Mouse (Mus musculus): Measurements from ENCODE around the gene Havcr2. TPM values are rescaled to one million over a fixed set of nuclear protein-coding genes. Genes with fewer than 3 reads are reported as not detected.

Gene Havcr2
- total RNA-seq (2021): under 1 TPM; 0.31 to 0.48 TPM
- 0.08 TPM in 1 of 2 replicates, not detected in the other for polyA plus RNA-seq (2012; rRNA removed)
- long read RNA-seq, partial matches to known transcripts: 0 of 8 reads
- long read RNA-seq, other reads (novel, unspliced or antisense): 8 of 8 reads

DNA sequence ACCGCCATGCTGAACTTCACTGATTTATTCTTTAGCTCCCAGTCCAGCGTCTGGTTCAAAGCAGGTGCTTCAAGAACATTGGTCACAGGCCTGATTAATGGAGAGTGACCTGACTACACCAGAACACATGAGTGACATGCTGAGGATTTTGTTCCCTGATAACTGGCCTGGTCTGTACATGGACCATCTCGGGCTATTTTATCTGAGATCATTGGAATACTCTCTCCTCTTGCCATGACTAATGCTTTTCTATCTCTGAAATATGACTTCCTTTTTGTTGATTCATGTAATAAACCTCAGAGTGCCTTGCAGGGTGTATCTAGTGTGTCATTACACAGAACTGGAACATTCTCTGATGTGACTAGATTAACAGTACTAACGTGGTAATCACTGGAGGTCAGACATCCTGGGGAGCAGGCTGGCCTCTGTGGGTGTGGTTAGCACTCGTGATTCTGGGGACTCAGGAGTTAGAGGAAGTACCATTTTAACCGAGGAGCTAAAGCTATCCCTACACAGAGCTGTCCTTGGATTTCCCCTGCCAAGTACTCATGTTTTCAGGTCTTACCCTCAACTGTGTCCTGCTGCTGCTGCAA lies at the start of gene Havcr2:
Gene Havcr2, plus strand, starts transcription at position 483 of the 593 bp plus-strand sequence.
- H3K27ac ChIP-seq: no peak within 1 kb of the TSS
- WGBS: 58% methylated on average over 6 of the region's 6 CpGs
- H3K4me3 ChIP-seq: no peak within 1 kb of the TSS
- TF ChIP-seq POLR2A (IDR thresholded peaks at IDR 0.05; ENCODE audit: insufficient read depth, low read depth, low read length) (no peak), EP300 (IDR thresholded peaks at IDR 0.05; ENCODE audit: insufficient read depth, low read depth, low read length) (no peak), CTCF (IDR thresholded peaks at IDR 0.05) (no peak)
- no peaks in the 10 kb centered on the region for H3K27me3 ChIP-seq (ENCODE audit: control insufficient read depth, insufficient read depth, low read length)
- H3K79me2 ChIP-seq (replicated peaks; ENCODE audit: control insufficient read depth, insufficient read depth, low read length): no peaks in the 10 kb centered on the region
- intact Hi-C loops (cut with DNase I): no loop called here
- H3K36me3 ChIP-seq (ENCODE audit: control insufficient read depth, insufficient read depth, low read length): no peaks in the 10 kb centered on the region
- H3K4me1 ChIP-seq (ENCODE audit: control insufficient read depth, insufficient read depth, low read length): no peaks in the 10 kb centered on the region
- no peak for DNase-seq
- no peak within 1 kb of the TSS for H3K9ac ChIP-seq (ENCODE audit: low read depth, low read length)

DNA sequence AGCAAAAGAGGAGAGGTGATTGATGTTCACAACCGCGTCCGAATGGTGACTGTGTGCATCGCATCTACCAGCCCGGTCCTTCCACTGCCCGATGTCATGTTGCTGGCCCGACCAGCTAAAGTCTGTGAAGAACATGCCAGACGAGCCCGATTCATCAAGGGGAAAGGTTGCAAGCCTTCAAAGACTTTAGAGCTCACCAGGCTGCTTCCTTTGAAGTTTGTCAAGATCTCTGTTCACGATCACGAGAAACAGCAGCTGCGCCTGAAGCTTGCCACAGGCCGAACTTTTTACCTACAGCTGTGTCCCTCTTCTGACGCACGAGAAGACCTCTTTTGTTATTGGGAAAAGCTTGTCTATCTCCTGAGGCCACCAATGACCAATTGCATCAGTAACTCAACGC lies 49.7 kb upstream of the Havcr2 start:
- WGBS: 87% methylated on average over 16 of the region's 16 CpGs
- Histone ChIP-seq H3K27me3 (ENCODE audit: control insufficient read depth, insufficient read depth, low read length) (no peaks in the 10 kb centered on the region), H3K4me1 (ENCODE audit: control insufficient read depth, insufficient read depth, low read length) (no peaks in the 10 kb centered on the region), H3K79me2 (replicated peaks; ENCODE audit: control insufficient read depth, insufficient read depth, low read length) (no peaks in the 10 kb centered on the region), H3K36me3 (ENCODE audit: control insufficient read depth, insufficient read depth, low read length) (no peaks in the 10 kb centered on the region), H3K9ac (ENCODE audit: low read depth, low read length) (no peak overlapping the region), H3K4me3 (no peak overlapping the region), H3K27ac (no peak overlapping the region)
- TF ChIP-seq CTCF (IDR thresholded peaks at IDR 0.05) (no peak), POLR2A (IDR thresholded peaks at IDR 0.05; ENCODE audit: insufficient read depth, low read depth, low read length) (no peak), EP300 (IDR thresholded peaks at IDR 0.05; ENCODE audit: insufficient read depth, low read depth, low read length) (no peak)
- intact Hi-C loops (cut with DNase I): no loop called here
- DNase-seq: no peak

DNA sequence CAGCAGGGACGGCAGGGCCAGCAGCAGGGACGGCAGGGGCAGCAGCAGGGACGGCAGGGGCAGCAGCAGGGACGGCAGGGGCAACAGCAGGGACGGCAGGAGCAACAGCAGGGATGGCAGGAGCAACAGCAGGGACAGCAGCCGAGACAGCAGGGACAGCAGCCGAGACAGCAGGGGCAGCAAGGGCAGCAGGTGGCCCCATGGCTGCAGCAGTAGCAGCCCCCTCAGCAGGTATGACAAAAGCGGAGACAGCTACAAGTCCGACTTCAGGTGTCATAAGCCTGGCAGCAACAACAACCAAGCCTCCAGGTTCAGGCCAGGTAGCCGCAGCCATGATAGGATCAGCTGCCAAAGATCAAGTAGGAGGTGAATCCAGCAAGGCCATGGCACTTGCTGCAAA lies 48.0 kb upstream of the Havcr2 start:
- no peak for DNase-seq
- Histone ChIP-seq H3K9ac (ENCODE audit: low read depth, low read length) (no peak overlapping the region), H3K79me2 (replicated peaks; ENCODE audit: control insufficient read depth, insufficient read depth, low read length) (no peaks in the 10 kb centered on the region), H3K27ac (no peak overlapping the region), H3K27me3 (ENCODE audit: control insufficient read depth, insufficient read depth, low read length) (no peaks in the 10 kb centered on the region), H3K4me1 (ENCODE audit: control insufficient read depth, insufficient read depth, low read length) (no peaks in the 10 kb centered on the region), H3K4me3 (no peak overlapping the region), H3K36me3 (ENCODE audit: control insufficient read depth, insufficient read depth, low read length) (no peaks in the 10 kb centered on the region)
- TF ChIP-seq POLR2A (IDR thresholded peaks at IDR 0.05; ENCODE audit: insufficient read depth, low read depth, low read length) (no peak), CTCF (IDR thresholded peaks at IDR 0.05) (no peak), EP300 (IDR thresholded peaks at IDR 0.05; ENCODE audit: insufficient read depth, low read depth, low read length) (no peak)
- WGBS: 46% methylated on average over 10 of the region's 10 CpGs
- intact Hi-C loops (cut with DNase I): no loop called here

DNA sequence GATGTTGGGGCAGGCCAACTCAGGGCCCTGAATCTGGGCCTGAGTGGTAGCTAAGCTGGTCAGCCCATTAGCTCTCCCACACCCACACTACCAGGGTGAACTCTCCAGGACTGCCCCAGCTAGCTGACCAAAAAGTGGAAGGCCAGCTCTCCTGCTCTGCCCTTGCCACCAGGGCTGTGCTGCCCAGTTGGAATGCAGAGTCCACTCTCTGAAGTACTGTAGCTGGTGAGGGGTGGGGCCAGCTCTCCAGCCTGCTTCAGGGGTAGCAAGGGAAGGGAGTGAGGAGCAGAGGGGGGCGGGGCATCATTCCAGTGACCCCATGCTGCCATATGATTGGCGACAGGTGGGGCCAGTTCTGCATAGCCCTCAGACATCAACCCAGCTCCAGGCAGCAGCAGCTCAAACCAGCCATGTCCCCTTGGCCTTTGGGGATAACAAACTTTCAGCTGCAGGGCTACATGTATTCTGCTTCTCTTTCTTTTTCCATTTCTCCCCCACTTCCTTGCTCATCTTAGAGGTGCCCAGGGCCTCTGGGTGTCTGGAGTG lies 44.6 kb upstream of the Havcr2 start:
- Histone ChIP-seq H3K9ac (ENCODE audit: low read depth, low read length) (no peak overlapping the region), H3K36me3 (ENCODE audit: control insufficient read depth, insufficient read depth, low read length) (no peaks in the 10 kb centered on the region), H3K4me1 (ENCODE audit: control insufficient read depth, insufficient read depth, low read length) (no peaks in the 10 kb centered on the region), H3K79me2 (replicated peaks; ENCODE audit: control insufficient read depth, insufficient read depth, low read length) (no peaks in the 10 kb centered on the region), H3K27ac (no peak overlapping the region), H3K27me3 (ENCODE audit: control insufficient read depth, insufficient read depth, low read length) (no peaks in the 10 kb centered on the region), H3K4me3 (no peak overlapping the region)
- WGBS: 57% methylated on average over 2 of the region's 2 CpGs
- no peak for DNase-seq
- intact Hi-C loops (cut with DNase I): no loop called here
- TF ChIP-seq POLR2A (IDR thresholded peaks at IDR 0.05; ENCODE audit: insufficient read depth, low read depth, low read length) (no peak), CTCF (IDR thresholded peaks at IDR 0.05) (no peak), EP300 (IDR thresholded peaks at IDR 0.05; ENCODE audit: insufficient read depth, low read depth, low read length) (no peak)

DNA sequence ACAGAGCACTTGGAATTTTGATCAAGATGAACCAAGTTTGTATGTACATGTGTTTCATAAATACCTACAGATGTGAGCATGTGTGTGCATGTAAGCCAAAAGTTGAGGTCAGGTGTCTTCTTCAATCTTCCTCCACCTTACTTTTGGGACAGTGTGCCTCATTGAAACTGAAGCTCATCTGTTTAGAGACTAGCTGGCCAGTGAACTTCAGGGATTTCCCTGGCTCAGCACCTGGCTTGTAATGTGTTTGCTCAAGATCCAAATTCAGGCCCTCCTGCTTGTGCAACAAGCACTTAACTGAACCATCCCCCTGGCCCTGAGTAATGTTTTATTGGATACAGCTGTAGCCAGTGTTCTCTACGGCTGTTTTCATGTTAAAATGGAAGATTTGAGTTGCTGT lies 36.3 kb upstream of the Havcr2 start:
- intact Hi-C loops (cut with DNase I): no loop called here
- Histone ChIP-seq H3K9ac (ENCODE audit: low read depth, low read length) (no peak overlapping the region), H3K27me3 (ENCODE audit: control insufficient read depth, insufficient read depth, low read length) (no peaks in the 10 kb centered on the region), H3K36me3 (ENCODE audit: control insufficient read depth, insufficient read depth, low read length) (no peaks in the 10 kb centered on the region), H3K27ac (no peak overlapping the region), H3K4me1 (ENCODE audit: control insufficient read depth, insufficient read depth, low read length) (no peaks in the 10 kb centered on the region), H3K4me3 (no peak overlapping the region), H3K79me2 (replicated peaks; ENCODE audit: control insufficient read depth, insufficient read depth, low read length) (no peaks in the 10 kb centered on the region)
- DNase-seq: no peak
- 74% methylated on average over 1 of the region's 1 CpGs for WGBS
- TF ChIP-seq EP300 (IDR thresholded peaks at IDR 0.05; ENCODE audit: insufficient read depth, low read depth, low read length) (no peak), POLR2A (IDR thresholded peaks at IDR 0.05; ENCODE audit: insufficient read depth, low read depth, low read length) (no peak), CTCF (IDR thresholded peaks at IDR 0.05) (no peak)

DNA sequence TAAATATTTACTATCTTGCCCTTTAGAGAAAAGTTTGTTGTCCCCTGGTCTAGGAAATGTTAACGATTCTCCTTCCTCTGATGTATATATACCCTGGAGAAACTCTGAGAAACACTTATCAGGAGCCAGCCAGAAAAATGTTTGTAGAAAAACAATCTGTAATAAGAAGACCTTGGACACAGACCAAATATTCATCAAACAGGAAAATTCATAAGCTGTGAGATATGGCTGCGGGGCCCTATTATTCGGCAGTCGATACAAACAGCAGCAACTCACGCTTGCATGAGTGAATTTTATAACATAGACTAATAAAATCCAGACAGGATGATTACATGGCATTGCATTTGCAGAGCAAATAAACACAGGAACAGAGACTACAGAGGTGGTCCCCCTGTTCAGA lies 35.9 kb upstream of the Havcr2 start:
- 69% methylated on average over 5 of the region's 5 CpGs for WGBS
- H3K4me1 ChIP-seq (ENCODE audit: control insufficient read depth, insufficient read depth, low read length): no peaks in the 10 kb centered on the region
- DNase-seq: no peak
- no peak overlapping the region for H3K27ac ChIP-seq
- no peak overlapping the region for H3K4me3 ChIP-seq
- TF ChIP-seq EP300 (IDR thresholded peaks at IDR 0.05; ENCODE audit: insufficient read depth, low read depth, low read length): no peak
- TF ChIP-seq POLR2A (IDR thresholded peaks at IDR 0.05; ENCODE audit: insufficient read depth, low read depth, low read length): no peak
- no peak for TF ChIP-seq CTCF (IDR thresholded peaks at IDR 0.05)
- no peaks in the 10 kb centered on the region for H3K79me2 ChIP-seq (replicated peaks; ENCODE audit: control insufficient read depth, insufficient read depth, low read length)
- intact Hi-C loops (cut with DNase I): no loop called here
- H3K27me3 ChIP-seq (ENCODE audit: control insufficient read depth, insufficient read depth, low read length): no peaks in the 10 kb centered on the region
- no peaks in the 10 kb centered on the region for H3K36me3 ChIP-seq (ENCODE audit: control insufficient read depth, insufficient read depth, low read length)
- H3K9ac ChIP-seq (ENCODE audit: low read depth, low read length): no peak overlapping the region
